Mouse (Mus musculus) megakaryocyte, adult 5-6 weeks (primary cell): ENCODE measurements at regions not wholly inside any gene's neighbourhood (a gene's known extent, or its start where the extent isn't known, plus 50 kb on each side); places are given as distances from the start of the nearest gene placed in this dataset.
A peak's percentile ranks its signal among the peaks of the same experiment; 100 is the strongest.

Source experiments
- ATAC-seq: 2 replicates; pipeline ENCODE4 v1.8.0; 2016; ENCODE audit warnings: mild to moderate bottlenecking, inconsistent platforms; ENCODE audit not compliant: poor library complexity, severe bottlenecking

DNA sequence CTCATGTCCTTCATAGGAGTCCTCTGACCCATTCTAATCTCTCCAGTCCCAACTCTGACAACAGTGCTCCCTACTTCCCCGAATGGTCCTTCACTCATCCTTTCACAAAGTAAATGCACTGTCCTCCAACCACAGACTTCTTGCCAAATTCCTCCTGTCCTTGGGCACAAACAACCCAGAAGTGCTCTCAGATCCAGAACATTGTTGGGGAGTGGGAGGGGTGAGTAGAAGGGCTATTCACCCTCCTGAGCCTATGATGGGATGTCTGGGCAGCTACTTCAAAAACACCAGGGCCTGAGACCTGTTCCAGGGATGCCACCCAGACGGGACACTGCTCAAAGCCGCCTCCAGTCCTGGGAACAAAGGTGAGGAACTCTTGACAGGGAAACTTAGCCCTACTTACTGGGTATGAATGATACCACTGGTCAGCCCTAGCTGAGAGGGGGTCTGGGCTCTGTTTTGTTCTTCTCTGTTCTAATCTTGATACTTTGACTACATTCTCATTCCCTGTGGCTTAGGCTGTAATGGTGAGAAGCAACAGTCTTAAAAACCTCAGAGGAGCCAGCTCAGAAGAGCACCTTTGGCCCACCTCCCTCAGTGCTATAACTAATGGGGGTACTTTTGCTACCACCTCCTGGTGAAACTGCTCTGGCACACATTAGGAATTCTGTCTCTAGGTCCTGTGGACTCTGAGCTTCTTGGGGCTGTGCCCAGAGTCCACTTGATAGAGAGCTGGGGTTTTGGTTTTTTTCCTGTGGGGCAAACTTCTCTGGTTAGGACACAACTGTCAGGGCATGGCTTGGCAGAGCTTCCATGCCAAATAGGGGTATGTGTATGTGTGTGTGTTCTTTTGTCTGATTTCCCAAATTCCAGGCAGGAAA, 143.2 kb downstream of the Zfp36l1 start:
- no peak for ATAC-seq

DNA sequence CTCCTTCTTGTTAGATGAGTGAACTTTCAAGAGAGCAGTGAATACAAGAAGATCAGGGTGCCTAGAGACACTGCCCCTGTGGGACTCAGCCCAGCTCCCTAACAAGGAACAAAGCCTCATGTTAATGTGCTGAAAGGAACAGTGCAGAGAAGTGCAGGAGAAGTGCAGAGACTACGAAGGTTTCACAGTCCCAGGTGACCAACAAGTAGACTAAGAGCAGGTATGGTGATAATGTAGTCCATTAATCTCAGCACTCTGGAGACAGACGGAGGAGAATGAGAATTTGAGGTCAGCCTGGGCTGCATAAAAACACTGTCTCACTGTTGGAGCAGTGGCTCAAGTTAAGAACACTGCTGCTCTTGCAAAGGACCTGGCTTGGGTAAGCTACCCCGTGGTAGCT, 144.1 kb downstream of the Zfp36l1 start:
- ATAC-seq, result no peak

DNA sequence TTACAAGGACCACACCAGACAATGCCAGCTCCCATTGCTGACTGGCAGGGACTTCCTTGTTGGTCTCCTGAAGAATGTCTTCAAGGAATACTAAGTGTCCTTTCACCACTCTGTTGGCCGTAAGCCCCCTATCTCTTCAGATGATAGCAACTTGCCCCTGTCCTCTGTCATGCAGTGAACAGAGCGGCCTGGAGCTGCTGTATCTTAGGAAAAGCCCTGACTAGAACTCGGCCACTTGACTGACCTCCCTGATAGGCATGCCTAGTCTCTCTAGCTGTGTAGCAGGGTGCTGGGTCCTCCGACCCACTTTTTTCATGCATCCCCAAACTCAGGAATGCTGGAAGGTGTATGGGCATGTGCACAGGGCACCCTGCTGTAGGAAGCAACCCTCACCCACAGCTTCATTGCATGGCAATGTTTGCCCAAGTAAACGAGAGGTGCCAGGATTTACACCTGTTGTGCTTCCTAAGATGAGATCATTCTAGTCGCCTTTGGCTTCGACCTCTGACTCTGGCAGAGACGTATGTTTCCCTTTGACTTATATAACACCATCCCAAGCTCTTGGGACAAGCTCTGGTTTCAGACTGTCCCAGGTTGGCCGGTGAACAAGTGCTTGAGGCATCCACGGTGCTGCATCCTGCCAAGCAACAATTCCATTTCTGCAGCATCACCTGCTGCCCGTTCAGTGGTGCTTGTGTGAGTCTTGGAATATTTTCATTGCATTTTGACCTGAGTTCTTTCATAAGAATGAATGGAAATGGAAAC, 145.1 kb downstream of the Zfp36l1 start:
- ATAC-seq, result no peak

DNA sequence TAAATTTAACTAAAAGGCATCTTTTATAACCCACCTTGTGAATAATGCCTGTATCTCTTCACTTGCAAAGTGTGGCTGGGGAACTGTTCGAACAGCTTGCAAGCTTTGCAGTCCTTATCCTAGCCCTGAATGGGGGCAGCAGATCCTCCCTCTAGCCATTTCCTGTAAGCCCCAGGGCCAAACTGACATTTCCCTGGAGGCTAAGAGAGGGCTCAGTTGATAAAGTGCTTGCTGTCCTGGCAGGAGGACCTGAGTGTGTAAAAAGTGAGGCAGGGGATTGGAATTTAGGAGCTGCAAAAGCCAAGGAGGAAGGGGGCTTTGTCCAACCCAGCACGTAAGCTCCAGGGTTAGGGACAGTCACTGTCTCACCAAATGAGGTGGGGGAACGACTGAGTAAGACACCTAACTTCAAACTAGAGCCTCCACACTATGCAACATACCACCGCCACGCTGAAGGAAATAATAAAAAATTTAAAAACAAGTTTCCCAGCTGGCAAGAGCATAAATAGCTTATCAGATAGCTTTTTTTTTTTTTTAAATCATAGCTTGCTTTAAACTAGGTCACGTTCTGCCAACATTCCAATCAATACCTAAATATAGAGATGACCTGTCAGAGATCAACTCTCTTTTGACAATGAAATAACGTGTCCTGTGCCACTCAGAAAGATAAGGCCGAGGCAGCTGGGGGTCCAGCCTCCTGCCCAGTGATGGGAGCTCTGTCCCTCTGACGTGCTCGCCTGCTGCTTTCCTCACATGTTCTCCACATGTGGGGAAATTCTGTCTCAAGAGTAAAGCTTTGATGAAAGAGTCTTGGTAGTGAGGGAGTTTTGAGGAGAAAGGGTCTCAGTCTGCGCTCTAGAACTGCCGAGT, 146.0 kb downstream of the Zfp36l1 start:
- ATAC-seq, result no peak

DNA sequence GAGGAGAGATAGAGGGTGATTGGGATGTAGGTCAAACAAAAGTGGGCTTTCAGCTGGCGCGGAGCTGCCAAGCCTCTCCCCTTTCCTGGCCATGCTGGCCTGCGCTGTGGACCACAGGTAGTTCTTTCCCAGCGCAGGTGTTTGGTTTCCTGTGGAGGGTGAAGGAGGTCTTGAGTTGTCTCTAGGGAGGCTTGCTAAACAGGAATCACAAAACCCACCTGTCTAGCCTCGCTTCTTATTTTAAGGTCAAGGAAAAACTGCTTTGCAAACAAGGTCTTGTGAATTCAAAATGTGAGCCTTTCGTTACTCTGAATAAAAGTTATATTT, 146.6 kb downstream of the Zfp36l1 start:
- ATAC-seq, result no peak

DNA sequence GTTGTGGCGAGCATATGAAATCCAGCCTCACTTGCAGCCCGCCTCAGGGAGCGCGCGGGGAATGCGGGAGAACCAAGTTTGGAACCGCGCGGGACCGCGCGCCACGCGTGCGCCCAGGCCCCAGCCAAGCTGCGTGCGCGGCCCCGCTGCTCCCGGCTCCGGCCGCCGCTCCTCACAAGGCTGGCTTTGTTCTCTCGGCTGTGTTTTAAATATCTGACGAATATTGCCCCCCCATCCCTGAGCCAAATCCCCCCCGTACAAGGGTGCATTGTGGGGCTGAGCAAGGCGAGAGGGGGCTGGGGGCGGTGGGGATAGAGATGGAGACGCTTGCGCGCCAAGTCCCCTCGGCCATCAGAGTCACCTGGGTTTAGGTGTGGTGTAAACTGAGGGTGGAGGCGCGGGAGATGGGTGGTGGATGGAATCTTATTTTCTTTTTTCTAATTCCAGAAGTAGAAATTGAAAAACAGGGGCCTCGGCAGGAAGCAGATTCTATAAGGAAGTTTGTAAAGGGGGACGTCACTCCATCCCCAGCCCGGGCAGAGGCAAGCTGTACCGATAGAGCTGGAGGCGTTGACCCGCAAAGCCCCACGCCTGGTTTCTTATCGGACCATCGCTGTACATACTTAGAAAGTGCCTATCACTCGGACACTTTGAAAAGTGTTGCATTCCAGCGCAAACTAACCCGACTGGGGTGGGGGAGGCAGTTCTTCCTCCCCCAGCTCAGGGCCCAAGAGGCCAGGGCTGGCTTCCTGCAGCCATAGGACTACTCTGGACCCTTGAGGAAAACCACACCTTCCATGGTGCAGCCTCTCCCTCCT, 147.1 kb downstream of the Zfp36l1 start:
- ATAC-seq, result peak; percentile 34; the same call in 1 of the 2 replicates

DNA sequence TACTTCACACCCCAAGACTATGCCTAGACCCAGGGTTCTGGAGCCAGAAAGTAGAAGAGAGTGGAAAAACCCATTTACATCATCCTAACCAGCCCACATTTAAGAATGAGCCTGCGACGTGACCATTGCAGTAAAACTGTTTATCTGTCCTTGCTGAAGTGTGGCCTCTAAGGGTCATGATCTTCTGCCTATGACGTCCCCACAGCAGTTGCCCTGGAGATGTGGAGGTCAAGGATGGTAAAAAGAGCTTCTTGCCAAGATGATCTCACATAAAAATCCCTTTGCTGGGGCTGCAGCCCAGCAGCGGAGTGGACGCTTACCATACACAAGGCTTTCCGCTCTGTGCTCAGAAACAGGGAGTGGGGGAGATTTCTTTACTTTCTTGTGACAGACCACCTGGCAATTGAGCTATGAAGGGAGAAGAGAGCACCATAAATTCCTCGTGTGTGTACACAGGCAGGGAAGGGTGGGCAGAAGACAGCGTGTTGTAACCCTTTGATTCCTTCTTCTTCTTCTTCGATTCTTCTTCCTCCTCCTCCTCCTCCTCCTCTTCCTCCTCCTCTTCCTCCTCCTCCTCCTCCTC, 149.3 kb downstream of the Zfp36l1 start:
- no peak for ATAC-seq

DNA sequence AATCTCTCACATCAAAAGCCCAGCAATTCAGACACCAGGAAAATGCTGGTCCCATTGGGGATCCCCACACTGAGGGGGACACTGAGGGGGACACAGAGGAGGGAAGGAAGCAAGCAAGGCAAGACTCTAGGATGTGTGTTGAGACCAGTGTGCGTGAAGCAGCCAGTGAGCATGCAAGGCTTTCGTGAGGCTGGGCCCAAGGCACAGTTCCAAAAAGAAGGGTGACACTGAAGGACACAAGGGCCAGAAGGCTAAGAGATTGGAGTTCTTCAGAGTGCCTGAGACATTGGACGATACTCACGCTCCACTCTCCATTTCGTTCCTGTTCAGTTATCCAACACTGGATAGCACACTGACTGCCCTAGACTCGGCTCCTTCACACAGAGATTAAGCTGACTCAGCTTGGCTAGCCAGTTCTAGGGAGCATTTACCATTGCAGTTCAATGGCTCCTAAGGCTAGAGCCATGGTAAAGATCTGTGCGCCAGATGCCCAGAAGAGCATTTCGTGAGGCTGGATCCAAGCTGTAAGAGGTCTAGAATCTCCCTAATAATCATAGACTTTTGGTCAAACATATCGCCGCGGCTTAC, 150.1 kb downstream of the Zfp36l1 start:
- ATAC-seq, result no peak

DNA sequence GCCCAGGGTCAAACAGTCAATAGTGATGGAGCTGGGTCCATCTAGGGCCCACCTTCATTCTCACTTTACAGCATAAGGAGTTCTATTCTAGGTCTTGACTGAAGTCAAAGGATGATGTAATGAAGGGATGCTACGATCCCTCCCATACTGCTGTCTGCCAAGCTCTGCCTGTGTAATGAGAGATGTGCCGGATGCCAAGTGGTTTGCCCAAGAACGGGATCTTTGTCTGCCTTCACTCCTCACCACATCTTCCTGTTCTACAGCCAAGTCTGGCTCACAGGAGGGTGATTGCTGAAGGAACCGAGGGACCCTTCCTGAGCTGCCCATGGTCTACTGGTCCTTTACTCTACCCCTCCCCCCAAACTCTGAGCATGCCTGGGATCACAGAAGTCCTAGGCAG, 150.9 kb downstream of the Zfp36l1 start:
- ATAC-seq, result no peak

DNA sequence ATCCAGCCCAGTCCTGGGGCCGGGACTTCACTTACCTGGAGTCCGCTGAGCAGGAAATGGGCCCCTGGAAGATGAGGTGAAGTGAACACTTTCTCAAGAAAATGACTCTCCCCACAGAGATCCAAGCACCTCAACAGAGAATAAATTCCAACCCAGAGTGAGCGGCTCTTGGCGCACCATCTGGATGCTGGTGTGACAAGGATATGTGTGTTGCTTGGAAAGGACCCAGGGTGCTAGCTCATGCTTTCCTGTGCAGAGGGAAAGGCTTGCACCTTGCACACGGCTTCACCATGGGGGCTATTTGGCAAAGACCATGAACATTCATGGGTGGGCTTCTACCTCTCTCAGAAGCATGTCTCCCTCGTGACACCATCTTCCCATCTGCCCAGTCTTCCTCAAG, 151.7 kb downstream of the Zfp36l1 start:
- ATAC-seq, result no peak

DNA sequence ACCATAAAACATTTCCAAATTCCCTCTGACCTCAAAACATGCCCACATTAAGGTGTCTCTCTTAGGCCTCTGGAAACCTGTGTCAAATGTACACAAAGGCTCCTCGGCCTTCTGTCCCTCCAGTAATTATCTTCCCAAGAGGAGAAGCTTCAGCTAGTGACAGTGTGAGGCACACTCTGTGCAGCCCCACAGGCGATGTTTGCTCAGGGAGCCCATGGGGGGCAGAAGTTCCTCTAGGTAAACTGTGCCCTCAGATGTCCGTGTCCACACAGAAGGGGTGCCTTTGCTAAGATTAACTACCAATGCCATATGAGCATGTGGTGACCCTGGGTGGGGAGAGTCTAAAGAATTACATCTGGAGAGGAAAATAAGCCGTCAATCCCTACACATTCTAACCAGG, 152.4 kb downstream of the Zfp36l1 start:
- ATAC-seq, result no peak

DNA sequence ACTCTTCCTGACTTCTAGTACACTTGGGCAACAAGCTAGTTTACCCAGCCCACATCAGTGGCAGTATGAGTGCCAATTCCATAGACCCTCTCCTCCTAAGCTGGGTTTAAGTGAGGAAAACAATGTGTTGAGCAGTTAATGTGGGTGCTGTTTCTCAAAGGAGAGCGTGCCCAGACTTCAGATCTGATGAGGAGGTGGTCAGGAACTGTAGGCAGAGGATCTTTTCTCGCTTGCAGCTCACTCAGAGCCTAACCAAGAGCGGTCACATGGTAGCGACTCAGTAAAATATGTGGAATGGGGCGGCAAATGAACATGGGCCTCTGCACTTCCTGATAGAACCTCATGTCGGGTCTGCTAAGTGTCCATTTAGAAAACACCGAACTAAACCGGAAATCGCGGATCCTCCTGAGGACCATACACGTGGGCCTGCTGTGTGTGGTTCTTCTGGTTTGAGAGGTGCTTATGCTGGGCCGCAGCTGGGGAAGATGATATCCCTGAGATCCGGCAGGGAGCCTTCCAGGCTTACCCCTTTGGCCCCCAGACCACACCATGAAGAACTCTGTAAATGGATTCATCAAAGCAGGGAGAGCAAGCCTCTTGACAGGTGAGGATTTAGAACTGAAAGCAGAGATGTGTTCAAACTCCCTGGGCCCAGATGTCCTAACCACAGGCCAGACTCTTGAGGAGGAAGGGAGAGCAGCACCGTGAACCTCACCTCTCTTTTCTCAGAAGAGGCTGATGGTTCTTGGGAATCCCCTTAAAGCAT, 153.1 kb downstream of the Zfp36l1 start:
- no peak for ATAC-seq

DNA sequence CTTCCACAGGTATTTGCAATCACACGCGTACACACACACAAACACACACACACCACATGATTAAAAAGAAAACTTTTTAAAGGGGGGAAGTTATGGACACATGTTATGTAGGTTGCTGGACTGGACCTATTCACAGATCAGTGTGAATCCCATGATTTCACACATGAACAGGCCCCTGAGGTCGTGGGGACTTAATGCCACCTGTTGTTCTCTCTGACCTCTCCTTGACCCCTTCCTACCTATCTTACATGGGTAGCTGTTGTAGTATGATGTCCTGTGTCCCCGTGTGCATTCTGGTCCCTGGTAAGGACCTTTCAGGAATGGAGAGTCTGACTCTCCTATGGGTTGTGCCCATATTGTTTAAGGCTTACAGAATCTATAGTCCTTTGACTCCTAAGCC, 155.6 kb downstream of the Zfp36l1 start:
- ATAC-seq, result no peak

DNA sequence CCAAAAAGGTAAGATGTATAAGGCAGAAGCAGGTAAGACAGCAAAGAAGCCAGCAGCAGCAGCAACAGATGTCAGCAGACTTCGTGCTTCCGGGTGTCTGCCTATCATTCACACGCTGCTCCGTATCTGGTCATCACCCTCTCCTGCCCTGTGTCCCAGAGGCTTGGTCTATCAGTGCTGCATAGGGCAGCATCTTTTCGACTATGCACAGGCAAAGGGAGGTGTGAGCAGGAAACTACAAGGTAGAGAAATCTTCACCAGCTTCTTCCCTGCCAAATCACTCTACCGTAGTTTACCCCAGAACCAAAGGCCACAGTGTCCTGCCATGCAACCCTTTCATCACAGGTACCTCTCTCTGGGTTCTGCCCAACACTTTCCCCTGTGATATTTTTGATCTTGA, 156.5 kb downstream of the Zfp36l1 start:
- ATAC-seq, result no peak

DNA sequence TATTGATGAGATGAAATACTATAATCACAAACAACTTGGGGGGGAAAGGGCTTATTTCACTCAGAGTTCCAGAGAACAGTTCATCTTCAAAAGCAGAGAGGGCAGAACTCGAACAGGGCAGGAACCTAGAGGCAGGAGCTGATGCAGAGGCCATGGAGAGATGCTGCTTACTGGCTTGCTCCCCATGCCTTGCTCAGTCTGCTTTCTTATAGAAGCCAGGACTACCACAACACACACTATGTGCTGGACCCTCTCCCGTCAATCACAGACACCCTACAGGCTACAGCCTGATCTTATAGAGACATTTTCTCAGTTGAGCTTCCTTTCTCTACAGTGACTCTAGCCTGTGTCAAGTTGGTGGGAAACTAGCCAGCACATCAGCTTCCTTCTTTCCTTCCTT, 157.3 kb downstream of the Zfp36l1 start:
- no peak for ATAC-seq

DNA sequence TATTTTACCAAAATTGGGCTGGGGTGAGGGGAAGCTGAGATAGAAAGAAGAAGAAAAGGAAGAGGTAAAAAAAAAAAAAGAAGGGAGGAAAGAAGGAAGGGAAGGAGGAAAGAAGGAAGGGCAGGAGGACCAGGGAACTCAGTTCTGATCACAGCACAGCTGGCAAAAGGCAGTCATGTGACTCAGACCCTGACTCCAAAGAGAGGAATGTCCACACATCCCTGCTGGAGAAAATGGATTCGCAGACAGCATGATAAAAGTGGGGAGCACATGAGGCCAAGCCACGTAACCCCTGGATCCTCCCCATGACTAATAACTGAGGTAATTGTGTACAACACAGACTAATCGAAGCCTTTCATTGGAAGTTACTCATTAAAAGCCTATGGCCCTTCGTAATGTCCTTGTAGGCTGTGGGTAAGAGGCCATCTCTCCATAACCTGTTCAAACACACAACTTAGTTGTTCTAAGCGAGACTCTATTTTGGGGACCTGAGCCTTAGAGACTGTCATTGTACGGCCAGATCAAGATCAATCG, 162.2 kb downstream of the Zfp36l1 start:
- ATAC-seq, result no peak

DNA sequence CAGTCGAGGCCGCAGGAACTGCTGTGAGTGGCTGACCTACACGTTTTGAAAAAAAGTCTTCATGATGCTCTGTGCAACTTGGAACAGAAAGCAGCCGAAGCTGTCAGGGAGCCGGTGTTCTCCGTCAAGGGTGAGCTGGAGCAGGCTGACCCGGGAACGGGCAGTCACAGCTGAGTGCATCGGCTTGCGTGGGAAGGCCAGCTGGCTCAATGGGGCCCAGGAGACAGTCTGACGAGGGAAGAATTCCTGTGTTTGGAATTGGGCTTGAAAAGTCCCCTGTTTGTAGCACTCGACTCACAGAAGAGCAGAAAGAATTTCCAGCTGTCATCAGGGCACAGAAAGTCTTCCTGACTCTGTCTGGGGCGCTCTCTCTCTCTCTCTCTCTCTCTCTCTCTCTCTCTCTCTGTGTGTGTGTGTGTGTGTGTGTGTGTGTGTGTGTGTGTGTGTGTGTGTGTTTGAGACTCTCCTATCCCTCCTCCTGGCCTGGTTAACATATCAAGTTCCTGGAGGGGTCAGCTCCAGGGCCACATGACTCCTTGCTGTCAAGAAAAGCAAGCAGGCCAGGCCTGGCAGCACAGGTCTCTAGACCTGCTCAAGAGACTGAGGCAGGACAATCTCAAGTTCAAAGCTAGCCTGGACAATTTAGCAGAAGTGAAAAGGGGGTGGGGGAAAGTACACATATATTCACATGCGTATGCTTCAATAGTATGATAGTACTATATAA, 163.6 kb downstream of the Zfp36l1 start:
- no peak for ATAC-seq

DNA sequence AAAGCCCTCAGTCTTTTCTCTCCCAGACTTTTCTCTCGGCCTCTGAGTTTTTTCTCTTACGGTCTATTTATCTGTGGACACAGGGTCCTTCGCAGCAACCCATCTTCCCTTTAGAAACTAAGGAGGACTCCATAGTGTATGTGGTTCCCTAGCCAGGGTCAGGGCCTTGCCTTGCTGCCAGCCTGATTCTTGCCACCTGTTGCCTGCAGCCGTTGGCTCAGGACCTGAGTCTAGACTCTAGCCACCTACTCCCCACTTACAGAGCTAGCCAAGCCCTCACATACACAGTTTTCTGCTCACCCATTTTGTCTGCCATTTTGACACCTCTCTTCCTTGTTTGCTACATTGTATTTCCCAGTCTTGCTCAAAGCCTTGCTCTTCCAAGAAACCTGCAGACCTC, 165.2 kb downstream of the Zfp36l1 start:
- no peak for ATAC-seq
